Mouse (Mus musculus) erythroblast, embryonic 14.5 days (primary cell): ENCODE measurements around the gene Wrap73. TPM values are rescaled to one million over a fixed set of nuclear protein-coding genes. Genes with fewer than 3 reads are reported as not detected.

Experiments used
- H3K27me3 ChIP-seq: 2 replicates; pipeline ENCODE4 v1.6.1; 2012; ENCODE audit warnings: inconsistent platforms; ENCODE audit not compliant: control insufficient read depth
- H3K36me3 ChIP-seq: 2 replicates; pipeline ENCODE4 v1.6.1; 2012; ENCODE audit warnings: mild to moderate bottlenecking, inconsistent platforms; ENCODE audit not compliant: control insufficient read depth
- H3K4me1 ChIP-seq: 2 replicates; pipeline ENCODE4 v1.6.1; 2012; ENCODE audit warnings: inconsistent platforms; ENCODE audit not compliant: control insufficient read depth
- H3K4me3 ChIP-seq: replicated peaks from 2 replicates; pipeline ENCODE3; 2012; ENCODE audit warnings: moderate library complexity, mild to moderate bottlenecking, inconsistent platforms
- H3K9me3 ChIP-seq: 2 replicates; pipeline ENCODE4 v1.6.1; 2012; ENCODE audit warnings: low read length, inconsistent platforms, mixed read lengths; ENCODE audit not compliant: control insufficient read depth
- GATA1 ChIP-seq: IDR thresholded peaks from 2 replicates; pipeline ENCODE4 v1.6.1; 2012; ENCODE audit warnings: low read length, inconsistent platforms, mixed read lengths
- TAL1 ChIP-seq: IDR thresholded peaks from 3 replicates; pipeline ENCODE4 v1.6.1; 2012; ENCODE audit warnings: low read length, inconsistent platforms, mixed read lengths
- polyA plus RNA-seq: library from polyadenylated mRNA; stranded (reverse); fragments of >175 nt; gene quantifications from 2 replicates; pipeline ENCODE4 v1.2.3, GENCODE M21; 2012

Wrap73 gene
- polyA plus RNA-seq, 1 experiment = 1.4 TPM

DNA sequence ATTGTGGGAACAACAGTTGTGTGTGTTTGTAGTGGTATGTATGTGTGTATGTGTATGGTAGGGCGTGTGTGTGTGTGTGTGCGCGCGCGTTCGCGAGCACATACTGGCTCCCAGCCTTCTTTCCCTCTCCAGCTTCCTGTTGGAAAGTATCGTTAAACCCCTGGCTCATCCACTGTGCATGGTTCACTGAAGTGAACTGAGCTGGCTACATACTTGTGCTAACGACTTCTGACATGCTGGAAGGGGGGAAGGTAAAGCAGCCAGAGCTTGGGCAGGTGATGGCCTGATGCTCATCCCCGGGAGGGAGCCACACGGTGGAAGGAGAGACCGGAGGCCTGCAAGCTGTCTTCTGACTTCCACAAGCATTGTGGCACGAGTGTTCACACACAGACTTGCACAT, 69.3 kb downstream of the Wrap73 start:
- peaks cover 17% of the 10 kb centered on the region for H3K4me1 ChIP-seq
- H3K9me3 ChIP-seq = peaks cover 7% of the 10 kb centered on the region; the same call in 1 of the 2 replicates
- H3K27me3 ChIP-seq = peaks cover 10% of the 10 kb centered on the region
- H3K36me3 ChIP-seq = no peaks in the 10 kb centered on the region
- H3K4me3 ChIP-seq = no peak overlapping the region
- no peak for TF ChIP-seq GATA1
- TF ChIP-seq TAL1 = no peak

DNA sequence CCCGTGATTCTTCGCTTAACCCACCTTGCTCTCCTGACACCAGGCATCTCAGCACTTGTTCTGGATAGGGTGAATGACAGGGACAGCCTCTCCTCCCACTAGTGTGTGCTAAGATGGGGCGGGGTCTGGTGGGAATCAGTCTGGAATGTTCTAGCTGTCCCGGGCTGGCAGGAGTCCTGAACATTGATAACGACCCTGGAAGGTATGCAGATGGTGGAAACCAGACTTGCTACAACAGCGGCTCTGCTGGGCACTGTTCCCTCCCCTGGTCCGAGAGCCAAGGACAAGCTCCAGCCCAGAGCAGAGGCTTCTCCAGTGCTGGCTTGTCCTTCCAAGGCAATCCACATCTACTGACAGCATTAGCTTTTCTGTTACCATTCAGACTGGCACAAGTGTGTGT, 71.4 kb downstream of the Wrap73 start:
- Histone ChIP-seq H3K27me3 (peaks cover 10% of the 10 kb centered on the region), H3K9me3 (peaks cover 7% of the 10 kb centered on the region; the same call in 1 of the 2 replicates), H3K4me3 (no peak overlapping the region), H3K4me1 (peaks cover 17% of the 10 kb centered on the region), H3K36me3 (no peaks in the 10 kb centered on the region)
- TF ChIP-seq TAL1 (no peak), GATA1 (no peak)

- Histone ChIP-seq H3K36me3 (no peaks in the 10 kb centered on the region), H3K4me1 (peaks cover 17% of the 10 kb centered on the region), H3K9me3 (peaks cover 7% of the 10 kb centered on the region; the same call in 1 of the 2 replicates), H3K4me3 (no peak overlapping the region), H3K27me3 (peaks cover 10% of the 10 kb centered on the region)
- TF ChIP-seq GATA1 (no peak), TAL1 (no peak)
Observed at GRCm38 (mm10) chr4:154214075-154214474, 71.9 kb downstream of the Wrap73 start.

Other genes starting within 250 kb of the Wrap73 start
- gene A430005L14Rik, start 185.1 kb upstream of the Wrap73 start, polyA plus RNA-seq = 30.6 and 35.2 TPM in 2 replicates
- 0.75 and 2.1 TPM in 2 replicates for gene Dffb, start 167.2 kb upstream of the Wrap73 start, polyA plus RNA-seq
- 1.2 and 1.3 TPM in 2 replicates for gene Cep104, start 167.2 kb upstream of the Wrap73 start, polyA plus RNA-seq
- gene Lrrc47, start 130.6 kb upstream of the Wrap73 start, polyA plus RNA-seq = 10.4 and 11.2 TPM in 2 replicates
- 35.8 and 57.8 TPM in 2 replicates for gene Smim1, start 116.1 kb upstream of the Wrap73 start, polyA plus RNA-seq
- gene Ccdc27, start 99.7 kb upstream of the Wrap73 start, polyA plus RNA-seq = not detected in 2 replicates
- gene Trp73, start 2.2 kb upstream of the Wrap73 start, polyA plus RNA-seq = 0.11 TPM in 1 of 2 replicates, not detected in the other
- 30.6 and 36.0 TPM in 2 replicates for gene Tprgl, start 18.3 kb downstream of the Wrap73 start, polyA plus RNA-seq
- under 0.01 TPM in 1 of 2 replicates, not detected in the other for gene Megf6, start 28.4 kb downstream of the Wrap73 start, polyA plus RNA-seq
- gene Arhgef16, start 159.3 kb downstream of the Wrap73 start, polyA plus RNA-seq = 0.02 TPM in 1 of 2 replicates, not detected in the other
- not detected in 2 replicates for gene B230104I21Rik, start 193.8 kb downstream of the Wrap73 start, polyA plus RNA-seq